Mouse (Mus musculus) brain, embryonic 14.5 days (tissue): Measurements from ENCODE around the gene Tcta.

Source experiments
- CTCF ChIP-seq: fragments of 200-500 bp; IDR thresholded peaks from 2 replicates; pipeline ENCODE4 v1.5.1; 2012; ENCODE audit warnings: inconsistent platforms, mild to moderate bottlenecking, moderate library complexity, borderline replicate concordance; ENCODE audit not compliant: insufficient read depth, insufficient read length; ENCODE audit errors: extremely low read depth
- POLR2A ChIP-seq: fragments of 200-500 bp; IDR thresholded peaks from 2 replicates; pipeline ENCODE4 v1.6.1; 2012; ENCODE audit warnings: mild to moderate bottlenecking, inconsistent platforms, borderline replicate concordance; ENCODE audit not compliant: poor library complexity, insufficient read depth, insufficient read length, severe bottlenecking; ENCODE audit errors: extremely low read depth

- no peak for TF ChIP-seq POLR2A
- TF ChIP-seq CTCF = no peak
Observed at GRCm38 (mm10) chr9:108305170-108305569, 790 bp downstream of the Tcta start.
